Mouse (Mus musculus) lung, postnatal 0 days (tissue): ENCODE measurements around the gene Ahnak2. TPM values are rescaled to one million over a fixed set of nuclear protein-coding genes. Genes with fewer than 3 reads are reported as not detected.
"Not testable (repeated sequence)": the region's sequence is repeated elsewhere in the genome, so short reads cannot be mapped to it uniquely, and the experiment has no call there.

ENCODE experiments used
- ATAC-seq: fragments of 200-750 bp; cut with Nextera tagmentation; 2 replicates; pipeline ENCODE4 v1.8.0; 2017; ENCODE audit warnings: moderate library complexity
- DNase-seq: peaks from one replicate; pipeline ENCODE4 v3.0.0-alpha.2; 2016; ENCODE audit warnings: low spot score
- H3K27ac ChIP-seq: fragments of 300-500 bp; sonication (generic); 2 replicates; pipeline ENCODE4 v1.5.1; 2014; ENCODE audit warnings: antibody characterized with exemption, mild to moderate bottlenecking, low read length, mixed read lengths
- H3K27me3 ChIP-seq: fragments of 300-500 bp; sonication (generic); replicated peaks from 2 replicates; pipeline ENCODE4 v1.6.1; 2014; ENCODE audit warnings: low read length, mixed read lengths; ENCODE audit not compliant: insufficient read depth
- H3K36me3 ChIP-seq: fragments of 300-500 bp; sonication (generic); 2 replicates; pipeline ENCODE4 v1.6.1; 2014; ENCODE audit warnings: low read length, mixed read lengths; ENCODE audit not compliant: insufficient read depth
- H3K4me1 ChIP-seq: fragments of 300-500 bp; sonication (generic); 2 replicates; pipeline ENCODE4 v1.6.1; 2014; ENCODE audit warnings: antibody characterized with exemption, low read depth, low read length, mixed read lengths; ENCODE audit not compliant: insufficient read depth
- H3K4me2 ChIP-seq: fragments of 300-500 bp; sonication (generic); replicated peaks from 2 replicates; pipeline ENCODE4 v1.6.1; 2014; ENCODE audit warnings: low read depth, mild to moderate bottlenecking, low read length, moderate library complexity, mixed read lengths
- H3K4me3 ChIP-seq: fragments of 300-500 bp; sonication (generic); 2 replicates; pipeline ENCODE4 v1.5.1; 2014; ENCODE audit warnings: low read depth, low read length
- H3K9ac ChIP-seq: fragments of 300-500 bp; sonication (generic); replicated peaks from 2 replicates; pipeline ENCODE4 v1.6.1; 2014; ENCODE audit warnings: low read depth, mild to moderate bottlenecking
- H3K9me3 ChIP-seq: fragments of 300-500 bp; sonication (generic); 2 replicates; pipeline ENCODE4 v1.6.1; 2016; ENCODE audit warnings: low read length, mixed read lengths
- CTCF ChIP-seq: IDR thresholded peaks from 2 replicates; pipeline ENCODE4 v1.5.1; 2016; ENCODE audit warnings: antibody characterized with exemption, mild to moderate bottlenecking
- EP300 ChIP-seq: IDR thresholded peaks from 2 replicates; pipeline ENCODE4 v1.6.1; 2016; ENCODE audit warnings: antibody characterized with exemption, mild to moderate bottlenecking, control low read depth
- WGBS: fragments of 180-500 bp; shearing (Covaris S2); extraction: QIAGEN DNeasy Blood & Tissue Kit; methylation state at CpG from one replicate; pipeline ENCODE4 v1.1.7; 2014; 5-methylcytosine and 5-hydroxymethylcytosine counted together
- polyA plus RNA-seq: library from polyadenylated mRNA; unstranded; fragments of >200 nt; fragmentation: Nextera tagmentation; extraction: Ambion mirVana; gene quantifications from 2 replicates; pipeline ENCODE4 v1.2.1, GENCODE M21; 2015

Gene Ahnak2
- polyA plus RNA-seq, result 4.8 and 4.9 TPM in 2 replicates

DNA sequence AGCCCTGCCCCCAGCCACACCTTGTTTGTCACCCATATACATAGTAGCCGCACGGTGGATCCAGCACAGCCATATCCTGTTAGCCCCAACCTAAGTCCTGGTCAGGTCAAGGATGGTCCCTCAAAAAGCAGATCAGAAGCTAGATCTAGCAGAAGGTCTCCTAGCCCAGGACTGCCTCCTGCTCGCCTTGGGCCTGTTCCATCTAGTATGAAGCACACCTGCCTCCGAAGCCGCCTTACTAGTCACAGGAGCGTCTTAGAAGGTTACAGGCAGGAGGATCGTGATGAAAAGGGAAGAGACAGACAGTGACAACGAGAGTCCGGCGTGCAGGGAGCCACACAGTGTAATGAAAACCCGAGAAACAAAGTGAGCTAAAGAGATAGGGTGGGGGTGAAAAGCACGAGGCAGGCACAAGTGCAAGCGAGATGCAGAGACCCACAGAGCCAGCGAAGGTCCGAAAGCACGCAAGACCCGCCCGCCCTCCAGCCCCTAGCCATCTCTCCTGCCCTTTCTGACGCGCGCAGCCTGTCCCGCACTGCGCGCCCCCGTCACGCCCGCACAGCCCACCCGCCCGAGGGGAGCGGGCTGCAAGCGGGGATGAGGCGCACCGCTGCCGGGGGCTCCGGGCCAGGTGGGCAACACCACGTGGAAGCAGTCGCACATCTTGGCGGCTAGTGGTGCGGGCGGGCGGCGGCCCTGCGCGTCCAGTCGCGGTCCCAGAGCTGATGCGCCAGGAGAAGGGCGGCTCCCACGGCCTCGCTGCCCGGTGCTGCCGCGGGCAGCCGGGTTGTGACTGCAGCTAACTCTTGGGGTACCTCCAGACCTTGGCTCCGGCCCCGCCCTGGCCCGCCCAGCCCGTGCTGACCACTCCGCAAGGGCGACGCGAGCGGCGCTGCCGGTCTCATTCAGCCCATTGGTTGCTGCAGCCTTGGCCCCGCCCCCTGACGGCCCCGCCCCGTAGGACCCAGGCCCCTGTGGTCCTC, at the start of gene Ahnak2:
Gene Ahnak2 (minus strand): TSS at position 794 of the 983 bp plus-strand sequence.
- H3K4me1 ChIP-seq, result peaks cover 14% of the 10 kb centered on the region; the same call in 1 of the 2 replicates
- 6% methylated on average over 42 of the region's 69 CpGs for WGBS
- peak; percentile 34 for ATAC-seq
- 0 out of 2 replicates have a peak within 1 kb of the TSS, but pooled peaks have one; percentile 5 for H3K9ac ChIP-seq
- H3K36me3 ChIP-seq, result no peaks in the 10 kb centered on the region
- no peaks in the 10 kb centered on the region for H3K9me3 ChIP-seq
- TF ChIP-seq EP300, result no peak
- no peak for TF ChIP-seq CTCF
- H3K4me2 ChIP-seq, result peak within 1 kb of the TSS; percentile 84
- DNase-seq, result peak; percentile 35
- H3K27ac ChIP-seq, result no peak within 1 kb of the TSS
- H3K4me3 ChIP-seq, result peak within 1 kb of the TSS; percentile 35
- H3K27me3 ChIP-seq, result peaks cover 15% of the 10 kb centered on the region; the same call in 1 of the 2 replicates

GRCm38 (mm10) chr12:112851116-112851515, 48.7 kb upstream of the Ahnak2 start:
- TF ChIP-seq EP300, result no peak
- TF ChIP-seq CTCF, result no peak
- no peaks in the 10 kb centered on the region for H3K4me1 ChIP-seq
- H3K36me3 ChIP-seq, result no peaks in the 10 kb centered on the region
- DNase-seq (peak; percentile 65), ATAC-seq (0 out of 2 replicates have a peak, but pooled peaks have one; percentile 43)
- no peaks in the 10 kb centered on the region for H3K9me3 ChIP-seq
- H3K9ac ChIP-seq, result no peak overlapping the region
- H3K27ac ChIP-seq, result no peak overlapping the region
- 15% methylated on average over 6 of the region's 8 CpGs for WGBS
- H3K27me3 ChIP-seq, result no peaks in the 10 kb centered on the region
- H3K4me2 ChIP-seq, result no peak overlapping the region
- H3K4me3 ChIP-seq, result no peak overlapping the region

DNA sequence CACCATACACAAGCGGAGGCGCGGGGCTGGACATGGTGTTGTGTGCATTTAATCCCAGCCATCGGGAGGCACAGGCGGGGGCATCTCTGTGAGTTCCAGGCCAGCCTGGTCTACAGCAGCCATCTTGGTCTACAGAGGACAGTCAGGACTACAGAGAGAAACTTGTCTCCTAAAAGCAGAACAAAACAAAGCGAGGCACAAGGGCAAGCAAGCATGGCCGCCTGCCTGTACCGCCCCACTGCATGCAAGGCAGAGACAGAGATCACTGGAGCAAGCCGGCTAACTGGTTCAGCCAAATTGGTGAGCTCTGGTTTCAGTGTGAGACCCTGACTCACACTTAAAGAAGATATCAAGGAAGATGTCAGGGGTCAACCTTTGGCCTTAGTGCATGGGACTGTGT, 47.9 kb upstream of the Ahnak2 start:
- TF ChIP-seq EP300 (no peak), CTCF (no peak)
- Histone ChIP-seq H3K27ac (no peak overlapping the region), H3K27me3 (no peaks in the 10 kb centered on the region), H3K4me1 (no peaks in the 10 kb centered on the region), H3K36me3 (no peaks in the 10 kb centered on the region), H3K4me2 (no peak overlapping the region), H3K9ac (no peak overlapping the region), H3K4me3 (no peak overlapping the region), H3K9me3 (no peaks in the 10 kb centered on the region)
- WGBS, result 87% methylated on average over 9 of the region's 9 CpGs
- DNase-seq (no peak), ATAC-seq (no peak)

- ATAC-seq, result no peak
- peak; percentile 19 for DNase-seq
- no peak overlapping the region for H3K4me2 ChIP-seq
Measured at GRCm38 (mm10) chr12:112849235-112850022, 47.0 kb upstream of the Ahnak2 start.

DNA sequence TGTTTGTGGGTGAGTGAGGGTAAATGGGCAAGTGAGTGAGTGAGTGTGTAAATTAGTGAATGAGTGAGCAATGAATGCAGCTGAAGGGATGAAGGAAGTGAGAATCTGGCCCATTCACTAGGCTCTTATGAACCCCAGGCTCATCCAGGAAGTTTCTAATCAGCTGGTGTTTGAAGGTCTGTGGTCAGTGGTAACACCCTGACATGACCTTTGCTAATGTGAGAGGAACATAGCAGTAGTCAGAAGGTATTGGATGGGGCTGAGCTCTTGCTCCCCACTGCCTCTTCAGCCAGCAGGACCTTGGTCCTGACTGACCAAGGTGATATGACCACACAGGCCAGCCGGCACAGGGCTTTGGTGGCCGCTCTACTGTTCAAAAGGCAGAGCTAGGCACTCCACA, 45.4 kb upstream of the Ahnak2 start:
- Histone ChIP-seq H3K9ac (no peak overlapping the region), H3K27me3 (no peaks in the 10 kb centered on the region), H3K4me3 (no peak overlapping the region), H3K27ac (no peak overlapping the region), H3K9me3 (no peaks in the 10 kb centered on the region), H3K4me2 (no peak overlapping the region), H3K36me3 (no peaks in the 10 kb centered on the region), H3K4me1 (no peaks in the 10 kb centered on the region)
- ATAC-seq, result no peak
- 97% methylated on average over 2 of the region's 2 CpGs for WGBS
- no peak for TF ChIP-seq CTCF
- no peak for DNase-seq

More at GRCm38 (mm10) chr12:112849235-112850022, 47.0 kb upstream of the Ahnak2 start:
- Histone ChIP-seq H3K27me3 (no peaks in the 10 kb centered on the region), H3K27ac (no peak overlapping the region), H3K4me1 (no peaks in the 10 kb centered on the region), H3K9ac (no peak overlapping the region), H3K4me3 (no peak overlapping the region), H3K36me3 (no peaks in the 10 kb centered on the region), H3K9me3 (no peaks in the 10 kb centered on the region)
- TF ChIP-seq CTCF (peak; percentile 50), EP300 (no peak)
- 69% methylated on average over 11 of the region's 11 CpGs for WGBS

- H3K9ac ChIP-seq, result no peak overlapping the region
- H3K4me2 ChIP-seq, result no peak overlapping the region
- no peak overlapping the region for H3K4me3 ChIP-seq
- no peak overlapping the region for H3K27ac ChIP-seq
- H3K27me3 ChIP-seq, result no peaks in the 10 kb centered on the region
- ATAC-seq, result peak; percentile 88
- no peaks in the 10 kb centered on the region for H3K4me1 ChIP-seq
- 16% methylated on average over 3 of the region's 3 CpGs for WGBS
- peak; percentile 84 for DNase-seq
- H3K9me3 ChIP-seq, result no peaks in the 10 kb centered on the region
- TF ChIP-seq CTCF, result peak; percentile 100
- TF ChIP-seq EP300, result no peak
- H3K36me3 ChIP-seq, result no peaks in the 10 kb centered on the region
Measured at GRCm38 (mm10) chr12:112843803-112844202, 41.3 kb upstream of the Ahnak2 start.

GRCm38 (mm10) chr12:112842128-112842527, 39.7 kb upstream of the Ahnak2 start:
- not testable (repeated sequence) for DNase-seq, H3K27me3 ChIP-seq, ATAC-seq, H3K36me3 ChIP-seq, H3K4me3 ChIP-seq, H3K4me1 ChIP-seq, H3K9me3 ChIP-seq, H3K27ac ChIP-seq, H3K9ac ChIP-seq, H3K4me2 ChIP-seq
- 45% methylated on average over 2 of the region's 2 CpGs for WGBS
